Mouse (Mus musculus) spleen, adult 12 weeks (tissue): Measurements from ENCODE around the gene Spaca6.
"Not testable (repeated sequence)": the region's sequence is repeated elsewhere in the genome, so short reads cannot be mapped to it uniquely, and the experiment has no call there.

Experiments used
- DNase-seq: peaks from one replicate; pipeline ENCODE4 v3.0.0; 2022; ENCODE audit warnings: low spot score

Spaca6 gene

DNA sequence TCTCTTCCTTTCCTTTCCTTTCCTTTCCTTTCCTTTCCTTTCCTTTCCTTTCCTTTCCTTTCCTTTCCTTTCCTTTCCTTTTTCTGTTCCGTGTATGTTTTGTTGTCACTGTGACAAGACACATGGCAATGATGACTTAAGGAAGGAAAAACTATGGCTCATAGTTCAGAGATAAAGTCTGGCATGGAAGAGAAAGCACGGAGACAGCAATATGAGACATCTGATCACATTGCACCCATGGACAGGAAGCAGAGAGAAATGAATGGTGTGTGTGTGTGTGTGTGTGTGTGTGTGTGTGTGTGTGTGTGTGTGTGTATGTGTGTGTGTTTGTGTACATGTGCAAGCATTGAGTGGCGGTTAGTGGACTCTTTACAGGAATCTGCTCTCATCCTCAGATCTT is 17.6 kb downstream of the Spaca6 start:
- DNase-seq: not testable (repeated sequence)

DNA sequence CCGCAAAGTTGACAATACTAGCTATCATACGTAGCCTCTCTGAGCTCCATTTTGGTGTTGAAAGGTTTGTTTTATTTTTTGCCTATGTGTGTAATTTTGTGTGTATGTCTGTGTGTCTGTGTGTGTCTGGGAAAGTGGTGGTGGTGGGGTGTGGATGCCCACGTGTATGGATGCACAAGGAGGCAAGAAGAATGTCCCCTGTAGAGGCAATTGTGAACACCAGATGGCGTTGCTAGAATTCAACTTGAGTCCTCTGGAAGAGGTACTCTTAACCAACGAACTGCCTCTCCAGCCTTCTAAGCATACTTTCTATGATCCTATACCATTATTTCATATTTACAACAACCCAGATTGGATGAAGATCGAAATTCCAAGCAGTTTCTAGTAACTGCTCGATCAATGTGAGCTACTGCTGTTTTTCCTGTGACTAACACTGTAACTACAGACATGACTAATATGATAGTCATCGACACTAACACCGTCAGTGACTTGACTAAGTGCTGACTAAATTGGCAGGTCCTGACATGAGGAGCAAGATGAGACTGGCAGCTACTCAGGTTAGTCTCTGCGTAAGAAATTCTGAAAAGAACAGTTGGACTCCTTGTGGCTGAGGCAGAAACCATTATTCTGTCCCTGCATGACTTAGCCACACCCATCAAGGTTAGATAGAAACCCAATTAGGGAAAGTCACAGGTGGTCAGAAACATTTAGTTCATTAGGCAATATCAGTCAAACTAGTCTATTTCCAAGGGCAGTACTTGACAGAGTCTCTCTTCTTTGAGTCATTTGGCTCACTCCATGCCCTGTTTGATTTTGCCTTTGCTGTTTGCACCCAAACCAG is 18.4 kb downstream of the Spaca6 start:
- no peak for DNase-seq

DNA sequence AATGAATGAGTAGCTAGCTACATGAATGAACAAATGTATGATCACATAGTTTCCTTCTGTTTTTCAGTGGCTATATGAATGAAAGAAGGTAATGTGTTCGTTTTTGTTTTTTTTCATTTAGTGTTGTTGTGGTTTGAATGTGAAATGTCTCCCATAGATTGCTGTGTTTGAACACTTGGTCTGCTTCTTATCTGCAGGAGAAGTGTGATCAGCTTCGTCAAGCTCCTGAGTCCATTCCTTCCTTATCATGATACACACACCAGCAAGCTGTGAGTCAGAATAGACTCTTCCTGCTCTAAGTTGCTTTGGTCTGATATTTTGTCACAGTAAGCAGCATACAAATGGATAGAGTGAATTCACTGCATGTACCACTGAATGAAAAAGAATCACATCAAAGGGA is 22.0 kb downstream of the Spaca6 start:
- DNase-seq: no peak

DNA sequence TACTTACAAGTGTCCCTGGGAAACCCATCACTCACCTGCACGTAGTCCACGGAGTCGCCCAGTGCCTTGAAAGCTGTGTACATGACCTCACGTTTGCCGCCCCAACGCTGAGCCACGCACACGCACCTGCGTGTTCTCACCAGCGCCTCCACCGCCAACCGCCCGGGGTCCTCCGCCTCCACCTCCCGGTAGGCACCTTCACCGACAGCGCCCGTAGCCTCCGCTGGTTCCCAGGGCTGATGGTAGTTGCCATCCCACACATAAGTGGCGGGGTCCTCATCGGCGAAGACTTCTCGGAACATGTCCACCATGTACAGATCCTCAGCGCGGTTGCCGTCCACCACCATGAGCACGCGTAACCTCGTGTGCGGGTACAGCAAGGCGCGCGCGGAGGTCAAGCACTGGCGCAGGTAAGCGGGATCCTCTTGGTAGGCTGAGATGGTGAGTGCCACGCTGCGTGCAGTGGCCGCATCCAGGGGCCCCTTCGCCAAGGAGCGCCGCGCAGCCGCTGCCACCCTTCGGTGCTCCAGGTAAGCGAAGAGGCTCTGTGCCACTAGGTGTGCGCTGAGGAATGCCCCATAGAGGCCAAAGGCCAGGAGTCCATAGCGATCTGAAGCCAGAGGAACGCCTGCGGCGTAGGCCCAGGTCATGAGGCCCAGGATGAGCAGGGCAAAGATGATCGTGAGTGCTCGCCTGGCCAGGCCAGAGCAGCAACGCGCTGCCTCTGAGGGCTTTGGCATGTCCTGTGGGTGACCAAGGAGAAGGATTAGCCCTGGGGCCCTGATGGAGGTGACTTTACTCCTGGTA is 23.2 kb downstream of the Spaca6 start:
- DNase-seq: no peak

DNA sequence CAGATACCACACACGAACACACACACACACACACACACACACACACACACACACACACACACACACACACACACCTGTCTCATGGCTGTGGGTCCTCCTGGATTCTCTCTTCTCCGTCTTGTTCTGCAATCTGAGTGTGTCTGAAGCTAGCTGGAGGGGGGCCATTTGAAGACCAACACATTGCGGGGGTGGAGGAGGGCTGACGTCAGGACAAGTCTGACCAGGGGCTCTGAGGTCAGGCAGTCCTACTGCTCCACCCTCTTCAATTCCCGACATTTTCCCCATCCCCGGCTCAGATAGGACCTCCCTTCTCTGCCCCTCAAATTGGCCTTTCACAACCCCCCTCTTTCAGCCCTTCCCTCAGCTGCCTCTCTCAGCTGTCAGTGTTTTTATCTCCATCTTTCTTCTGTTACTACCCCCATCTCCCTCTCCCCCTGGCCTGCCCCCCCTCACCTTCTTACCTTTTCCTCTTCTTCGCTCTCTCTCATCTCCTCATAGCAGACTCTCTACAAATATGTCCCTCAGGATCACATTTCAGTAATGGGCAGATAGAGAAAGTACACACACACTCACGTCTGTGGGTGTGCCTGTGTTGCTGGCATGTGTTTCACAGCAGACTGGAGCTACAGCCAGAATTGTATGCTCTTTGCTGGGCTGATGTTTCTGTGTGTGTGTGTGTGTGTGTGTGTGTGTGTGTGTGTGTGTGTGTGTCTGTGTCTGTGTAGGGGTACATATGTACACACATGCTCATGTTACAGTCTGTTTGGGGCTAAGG is 28.3 kb downstream of the Spaca6 start, which contains the start of gene Has1:
Gene Has1, minus strand, starts transcription at position 142 of the 775 bp plus-strand sequence.
- DNase-seq: no peak

DNA sequence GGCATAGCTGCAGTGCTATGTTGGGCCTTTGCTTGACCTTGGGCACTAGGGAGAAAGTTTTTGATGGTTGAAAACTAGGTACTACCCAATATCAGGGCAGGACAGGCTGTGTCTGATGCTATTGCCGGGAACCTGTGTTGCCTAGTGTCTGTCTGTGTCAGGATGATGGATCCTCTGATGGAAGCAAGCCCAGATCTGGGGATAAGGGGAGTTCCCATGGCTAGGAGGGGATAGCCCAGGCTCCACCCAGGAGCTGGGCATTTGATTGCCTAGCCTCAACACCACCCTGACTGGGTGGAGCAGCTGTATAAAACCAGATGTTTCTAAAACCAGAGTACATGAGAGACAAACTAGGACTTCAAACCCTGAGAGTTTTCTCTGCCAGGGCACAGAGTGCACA is 29.7 kb downstream of the Spaca6 start:
- DNase-seq: no peak

DNA sequence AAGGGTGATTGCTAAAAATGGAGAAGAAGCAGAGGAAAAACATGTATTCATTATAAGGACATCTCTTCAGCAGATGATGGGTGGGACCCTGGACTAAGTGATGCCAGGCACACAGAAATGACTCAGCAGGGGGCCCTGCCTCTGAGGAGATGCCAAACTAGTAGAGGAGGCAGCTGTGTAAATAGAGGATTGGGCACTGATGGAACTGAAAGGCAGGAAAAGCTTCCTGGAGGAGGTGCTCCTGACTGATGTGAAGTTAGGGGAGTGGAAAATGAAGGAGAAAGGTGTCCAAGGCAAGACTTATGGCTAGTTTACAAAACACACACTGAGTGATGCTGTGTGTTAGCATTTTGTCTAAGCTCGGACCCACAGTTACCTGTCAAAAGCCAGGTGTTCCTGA is 30.5 kb downstream of the Spaca6 start:
- DNase-seq: no peak

DNA sequence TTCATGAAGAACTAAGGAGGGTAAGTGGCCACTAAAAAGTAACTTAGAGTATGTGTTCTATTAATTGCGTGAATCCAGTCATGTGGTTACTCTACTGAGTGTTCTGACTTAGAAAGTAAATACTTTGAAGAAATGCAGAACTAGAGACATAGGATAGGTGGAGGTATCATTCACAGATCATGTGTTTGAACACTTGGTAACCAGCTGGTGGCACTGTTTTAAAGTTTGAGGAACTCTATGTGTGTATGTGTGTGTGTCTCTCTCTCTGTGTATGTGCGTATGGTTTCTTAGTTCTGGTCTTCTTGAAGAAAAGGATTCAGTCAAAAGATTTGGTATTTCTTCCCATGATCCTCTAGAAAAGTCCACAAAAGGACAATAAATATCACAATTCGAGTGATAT is 33.2 kb downstream of the Spaca6 start:
- no peak for DNase-seq

DNA sequence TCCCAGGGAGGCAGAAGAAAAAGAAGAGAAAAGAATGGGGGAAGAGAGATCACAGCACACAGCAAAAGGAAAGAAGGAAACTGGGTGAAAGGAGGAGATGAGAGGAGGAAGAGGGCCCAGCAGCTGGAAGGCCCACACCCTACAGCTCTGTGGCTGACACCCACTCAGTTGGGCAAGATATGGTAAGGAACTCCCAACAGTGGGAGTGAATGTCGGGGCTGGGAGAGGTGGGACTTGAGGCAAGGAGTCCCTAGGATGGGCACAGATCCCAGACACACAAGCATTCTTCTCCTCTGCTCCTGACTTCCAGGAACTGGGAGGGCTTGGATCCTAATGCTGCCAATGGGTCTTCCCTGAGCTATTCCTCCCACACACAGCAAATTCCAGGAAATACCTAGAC is 35.4 kb downstream of the Spaca6 start:
- DNase-seq: no peak

DNA sequence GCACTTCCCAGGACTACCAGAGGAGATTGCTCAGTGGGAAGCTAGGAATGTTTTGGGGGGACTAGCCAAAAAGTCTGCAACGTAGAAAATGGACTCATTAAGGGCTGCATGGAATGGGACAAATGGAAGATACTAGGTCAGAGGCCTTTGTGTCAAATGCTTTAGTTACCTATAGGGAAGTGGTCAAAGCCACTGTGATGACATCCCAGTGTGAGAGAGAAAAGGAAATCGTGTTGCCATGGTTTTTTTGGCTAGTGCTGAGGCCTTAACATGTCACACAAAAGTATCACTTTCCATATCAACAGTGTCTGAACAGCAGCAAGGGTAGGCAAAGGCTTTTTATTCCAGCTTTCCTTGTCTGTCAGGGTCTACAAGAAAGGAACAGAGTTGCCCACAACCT is 38.2 kb downstream of the Spaca6 start:
- no peak for DNase-seq

DNA sequence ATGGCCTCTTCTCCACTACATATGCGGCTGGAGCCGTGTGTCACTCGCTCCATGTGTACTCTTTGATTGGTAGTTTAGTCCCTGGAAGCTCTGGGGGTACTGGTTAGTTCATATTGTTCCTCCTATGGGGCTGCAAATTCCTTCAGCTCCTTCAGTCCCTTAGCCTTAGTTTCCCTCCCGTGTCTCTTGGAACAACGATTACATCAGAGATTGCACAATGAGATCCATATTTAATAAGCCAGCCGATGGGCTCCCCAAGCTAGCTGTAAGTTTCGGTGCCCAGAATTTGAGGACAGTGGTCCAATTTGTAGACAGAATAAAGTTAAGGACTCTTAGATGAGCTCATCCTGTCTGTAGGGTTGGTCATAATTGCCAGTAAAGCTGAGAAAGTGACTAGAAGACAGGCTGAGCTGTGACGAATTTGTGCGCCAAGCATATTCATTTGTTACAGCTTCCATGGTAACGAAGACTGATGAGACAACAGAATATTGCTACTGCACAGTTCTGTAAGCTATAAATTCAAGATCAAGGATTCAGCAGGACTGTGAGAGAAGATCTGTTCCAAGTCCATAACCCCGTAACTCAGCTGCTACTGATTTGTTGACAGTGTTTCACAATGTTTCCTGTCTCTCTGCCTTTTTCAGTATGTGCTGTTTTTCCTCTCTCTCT is 40.0 kb downstream of the Spaca6 start:
- no peak for DNase-seq

DNA sequence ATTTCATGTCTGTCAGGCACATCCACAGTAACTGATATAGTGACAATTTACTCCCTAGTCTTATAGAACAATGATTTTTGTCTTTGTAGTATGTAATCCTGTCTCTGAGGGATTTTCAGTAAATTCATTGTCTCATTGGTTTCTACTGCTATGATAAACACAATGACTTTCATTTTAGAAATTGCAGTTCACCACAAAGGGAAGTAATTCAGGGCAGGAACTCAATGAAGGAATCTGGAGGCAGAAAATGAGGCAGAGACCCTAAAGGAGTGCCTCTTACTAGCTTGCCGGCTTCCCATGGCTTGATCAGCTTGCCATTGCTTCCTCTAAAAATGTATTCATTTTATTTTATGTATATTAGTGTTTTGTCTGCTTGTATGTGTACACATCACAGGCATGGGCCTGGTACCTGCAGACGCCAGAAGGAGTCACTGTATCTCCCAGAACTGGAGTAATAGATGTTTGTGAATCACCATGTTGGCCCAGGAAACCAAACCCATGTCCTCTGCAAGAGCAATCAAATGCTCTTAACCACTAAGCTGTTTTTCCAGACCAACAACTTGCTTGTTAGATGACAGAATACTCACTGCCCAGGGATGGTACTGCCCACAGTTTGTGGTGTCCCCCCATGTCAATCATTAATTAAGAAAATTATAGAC is 44.1 kb downstream of the Spaca6 start:
- no peak for DNase-seq

DNA sequence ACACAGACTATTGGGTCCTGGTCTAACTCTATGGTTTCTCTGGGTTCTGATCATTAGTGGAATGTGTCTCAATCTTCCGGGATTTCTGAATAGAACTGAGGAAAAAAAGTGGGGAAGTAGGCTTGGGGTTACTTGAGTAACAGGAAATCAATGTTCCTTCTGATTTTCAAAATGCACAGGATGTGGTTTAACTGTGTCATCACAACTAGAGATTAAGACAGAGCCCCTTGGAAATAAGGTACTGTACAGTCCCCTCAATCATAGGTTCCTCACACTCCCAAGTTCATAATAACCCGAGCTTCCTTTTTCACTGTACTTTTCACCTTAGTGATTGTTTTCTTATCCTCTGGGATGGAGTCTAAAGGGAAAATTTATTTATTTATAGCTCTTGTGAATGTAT is 44.7 kb downstream of the Spaca6 start:
- no peak for DNase-seq

DNA sequence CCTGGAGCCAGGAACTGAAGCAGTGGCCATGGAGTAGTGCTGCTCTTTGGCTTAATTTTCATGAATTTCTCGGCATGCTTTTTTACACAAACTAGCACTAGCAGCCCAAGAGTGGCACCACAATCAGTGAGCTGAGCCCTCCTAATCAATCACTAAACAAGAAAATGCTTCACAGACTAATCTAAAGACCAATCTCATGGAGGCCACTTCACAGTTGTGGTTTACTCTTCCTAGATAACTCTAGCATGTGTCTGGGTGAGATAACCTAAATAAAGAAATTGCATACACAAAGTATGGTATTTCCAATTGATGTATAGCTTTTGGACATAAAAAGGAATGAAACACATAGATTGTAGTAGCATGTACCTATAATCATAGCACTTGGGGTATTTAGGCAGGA is 52.4 kb downstream of the Spaca6 start:
- no peak for DNase-seq

DNA sequence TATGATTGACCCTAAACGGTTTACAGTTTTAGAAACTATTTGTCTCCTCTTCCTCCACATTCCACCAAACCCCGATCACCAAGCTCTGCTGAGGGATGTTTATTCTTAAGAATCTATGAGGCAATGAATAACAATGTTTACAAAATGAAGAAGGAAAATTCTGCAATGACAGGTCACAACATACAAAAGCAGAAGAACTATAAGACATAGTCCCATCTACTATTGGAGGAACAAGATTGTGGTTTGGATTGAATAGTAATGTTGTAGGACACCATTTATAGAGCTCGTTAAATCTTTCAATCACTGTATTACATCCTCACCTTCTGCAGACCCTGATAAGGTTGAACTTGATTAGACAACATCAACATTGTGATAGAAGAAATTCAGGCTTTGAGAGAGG is 55.7 kb downstream of the Spaca6 start:
- DNase-seq: no peak

DNA sequence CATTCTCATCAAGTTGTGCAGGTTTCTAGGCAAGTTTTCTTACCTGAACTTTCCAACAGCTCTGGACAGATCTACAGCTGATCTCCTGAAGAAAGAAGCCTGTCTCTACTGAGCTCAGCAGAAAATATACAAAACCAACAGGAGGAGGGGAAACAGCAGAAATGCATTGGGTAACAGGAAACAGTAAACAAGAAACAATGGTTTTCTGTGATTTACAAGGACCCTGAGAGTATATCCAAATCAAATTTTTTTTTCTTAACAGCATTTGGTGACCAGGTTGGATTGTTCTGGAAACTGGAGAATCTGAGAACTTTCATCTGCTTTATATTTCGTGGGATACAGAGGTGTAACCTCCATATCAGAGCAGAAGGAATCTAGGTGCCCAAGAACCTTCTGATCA is 56.9 kb downstream of the Spaca6 start, which contains the start of gene Fpr1:
Gene Fpr1, minus strand, starts transcription at position 101 of the 400 bp plus-strand sequence.
- no peak for DNase-seq

DNA sequence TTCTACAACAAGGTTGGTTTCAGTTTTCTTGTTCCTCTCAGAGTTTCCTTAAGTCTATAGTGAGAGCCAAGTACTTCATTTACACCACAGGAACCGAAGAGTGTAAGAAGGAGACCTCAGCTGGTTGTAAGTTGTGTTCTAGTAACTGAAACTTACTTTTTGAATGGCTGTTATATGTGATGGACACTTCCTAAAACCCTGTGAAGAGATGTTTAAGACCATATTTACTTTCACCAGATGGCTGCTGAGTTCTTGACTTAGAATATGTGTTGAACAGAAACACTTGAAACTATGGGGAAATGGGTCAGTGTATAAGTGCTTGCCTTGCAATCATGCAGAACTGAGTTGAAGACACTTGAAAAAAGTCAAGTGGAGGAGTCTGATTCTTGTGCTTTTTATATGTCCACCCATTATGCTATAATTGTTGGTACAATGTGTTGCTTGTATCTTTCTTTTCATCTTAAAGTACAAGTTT is 60.9 kb downstream of the Spaca6 start, which contains the start of the genes Fpr2 and Fpr3:
Gene Fpr2, plus strand, starts transcription at position 51 of the 475 bp plus-strand sequence.
Gene Fpr3, plus strand, starts transcription at position 79 of the 475 bp plus-strand sequence.
- no peak for DNase-seq

DNA sequence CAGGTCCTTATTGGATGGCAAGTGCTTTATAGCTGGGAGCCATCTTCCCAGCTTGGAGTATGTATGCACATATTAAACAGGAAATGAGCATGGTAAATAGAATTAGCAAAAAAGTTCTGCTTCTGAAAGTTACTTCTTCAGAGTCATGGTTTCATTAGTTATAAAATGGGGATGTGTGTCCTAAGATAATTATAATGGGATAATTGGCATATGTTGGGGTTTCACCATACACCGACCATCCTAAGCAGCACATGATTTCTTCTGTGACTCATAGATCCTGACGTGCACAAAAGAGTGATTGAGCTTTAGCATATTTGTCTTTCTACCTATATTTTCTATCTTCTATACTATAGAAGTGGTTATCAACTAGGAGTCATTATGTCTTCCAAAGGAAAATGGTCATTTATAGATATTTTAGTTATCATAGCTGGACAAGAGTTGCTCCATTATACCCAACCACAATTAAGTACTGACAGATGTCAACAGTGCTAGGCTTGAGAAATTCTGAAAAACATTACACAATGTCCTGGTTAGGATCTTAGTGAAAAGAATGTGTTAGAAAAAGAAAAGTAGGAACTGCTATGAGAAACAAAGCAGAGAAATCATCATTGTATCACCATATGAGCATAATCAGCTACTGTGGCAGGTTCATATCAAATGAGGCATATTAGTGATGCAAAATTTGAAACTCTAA is 62.9 kb downstream of the Spaca6 start:
- DNase-seq: no peak
